Mouse (Mus musculus): ENCODE measurements around the gene Nebl. TPM values are rescaled to one million over a fixed set of nuclear protein-coding genes. Genes with fewer than 3 reads are reported as not detected.

Gene Nebl
- polyA plus RNA-seq, 1 experiment = 1.7 TPM

DNA sequence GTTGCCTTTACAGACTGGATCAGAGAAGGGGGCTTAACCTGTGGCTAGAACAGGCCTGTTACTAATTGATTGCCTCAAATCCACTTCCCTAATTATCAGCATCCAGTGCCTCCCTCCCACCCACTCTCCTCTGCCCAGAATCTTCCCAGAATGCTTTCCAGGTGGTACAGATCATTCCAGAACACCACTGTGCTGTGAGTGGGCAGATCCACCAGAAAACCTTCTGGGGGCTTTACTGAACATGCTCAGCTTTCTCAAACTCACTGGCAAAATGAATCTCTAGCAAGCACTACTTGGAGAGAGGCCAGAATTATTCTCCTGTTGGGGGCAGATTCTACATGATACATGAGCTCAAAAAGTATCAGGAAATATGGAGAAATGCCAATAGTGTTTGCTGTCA lies 277.6 kb downstream of the Nebl start:
- H3K36me3 ChIP-seq (ENCODE audit: control insufficient read depth, insufficient read depth, low read length) = no peaks in the 10 kb centered on the region
- no peak overlapping the region for H3K4me3 ChIP-seq (ENCODE audit: control insufficient read depth, low read depth, low read length)
- TF ChIP-seq CTCF (IDR thresholded peaks at IDR 0.05; ENCODE audit: control insufficient read depth, insufficient read depth, insufficient replicate concordance, low read depth, low read length) (no peak), POLR2A (IDR thresholded peaks at IDR 0.05; ENCODE audit: control insufficient read depth, low read depth, low read length) (no peak)
- no peak overlapping the region for H3K27ac ChIP-seq (ENCODE audit: control insufficient read depth, insufficient read depth, low read depth, low read length)
- H3K27me3 ChIP-seq (ENCODE audit: control insufficient read depth, insufficient read depth, low read length) = no peaks in the 10 kb centered on the region
- no peaks in the 10 kb centered on the region; the same call in 1 of the 2 replicates for H3K4me1 ChIP-seq (ENCODE audit: control insufficient read depth, insufficient read depth, low read length)

DNA sequence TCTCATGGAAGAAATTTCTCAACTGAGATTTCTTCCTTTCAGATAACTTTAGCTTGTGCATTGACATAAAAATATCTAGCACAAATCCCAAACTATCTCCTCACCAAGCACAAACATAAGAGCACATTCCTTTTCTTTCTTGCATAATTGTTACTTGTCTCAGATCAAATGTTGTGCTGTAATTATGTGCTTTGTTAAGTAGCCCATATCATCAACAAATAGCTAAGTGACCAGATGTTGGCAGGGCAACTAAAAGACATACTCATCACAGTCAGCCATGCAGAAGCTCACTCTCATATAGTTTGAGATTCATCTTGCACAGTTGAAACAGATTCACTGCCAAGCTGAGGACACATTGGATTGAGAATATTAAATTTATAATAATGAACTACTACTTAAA lies 282.9 kb downstream of the Nebl start:
- H3K27ac ChIP-seq (ENCODE audit: control insufficient read depth, insufficient read depth, low read depth, low read length) = no peak overlapping the region
- no peak for TF ChIP-seq POLR2A (IDR thresholded peaks at IDR 0.05; ENCODE audit: control insufficient read depth, low read depth, low read length)
- no peak for TF ChIP-seq CTCF (IDR thresholded peaks at IDR 0.05; ENCODE audit: control insufficient read depth, insufficient read depth, insufficient replicate concordance, low read depth, low read length)
- H3K27me3 ChIP-seq (ENCODE audit: control insufficient read depth, insufficient read depth, low read length) = no peaks in the 10 kb centered on the region
- no peak overlapping the region for H3K4me3 ChIP-seq (ENCODE audit: control insufficient read depth, low read depth, low read length)
- H3K36me3 ChIP-seq (ENCODE audit: control insufficient read depth, insufficient read depth, low read length) = no peaks in the 10 kb centered on the region
- no peaks in the 10 kb centered on the region for H3K4me1 ChIP-seq (ENCODE audit: control insufficient read depth, insufficient read depth, low read length)

GRCm38 (mm10) chr2:17443581-17443980 lies 287.7 kb downstream of the Nebl start:
- H3K27me3 ChIP-seq (ENCODE audit: control insufficient read depth, insufficient read depth, low read length) = no peaks in the 10 kb centered on the region
- TF ChIP-seq POLR2A (IDR thresholded peaks at IDR 0.05; ENCODE audit: control insufficient read depth, low read depth, low read length) (no peak), CTCF (IDR thresholded peaks at IDR 0.05; ENCODE audit: control insufficient read depth, insufficient read depth, insufficient replicate concordance, low read depth, low read length) (no peak)

GRCm38 (mm10) chr2:17438317-17438716 lies 292.9 kb downstream of the Nebl start:
- no peak for TF ChIP-seq CTCF (IDR thresholded peaks at IDR 0.05; ENCODE audit: control insufficient read depth, insufficient read depth, insufficient replicate concordance, low read depth, low read length)
- no peak for TF ChIP-seq POLR2A (IDR thresholded peaks at IDR 0.05; ENCODE audit: control insufficient read depth, low read depth, low read length)
- no peak overlapping the region for H3K27ac ChIP-seq (ENCODE audit: control insufficient read depth, insufficient read depth, low read depth, low read length)
- no peaks in the 10 kb centered on the region for H3K27me3 ChIP-seq (ENCODE audit: control insufficient read depth, insufficient read depth, low read length)
- H3K4me3 ChIP-seq (ENCODE audit: control insufficient read depth, low read depth, low read length) = no peak overlapping the region
- no peaks in the 10 kb centered on the region for H3K36me3 ChIP-seq (ENCODE audit: control insufficient read depth, insufficient read depth, low read length)
- no peaks in the 10 kb centered on the region for H3K4me1 ChIP-seq (ENCODE audit: control insufficient read depth, insufficient read depth, low read length)

More at GRCm38 (mm10) chr2:17443581-17443980, 287.7 kb downstream of the Nebl start:
- H3K4me1 ChIP-seq (ENCODE audit: control insufficient read depth, insufficient read depth, low read length) = no peaks in the 10 kb centered on the region
- no peak overlapping the region for H3K4me3 ChIP-seq (ENCODE audit: control insufficient read depth, low read depth, low read length)
- H3K27ac ChIP-seq (ENCODE audit: control insufficient read depth, insufficient read depth, low read depth, low read length) = no peak overlapping the region
- H3K36me3 ChIP-seq (ENCODE audit: control insufficient read depth, insufficient read depth, low read length) = no peaks in the 10 kb centered on the region

GRCm38 (mm10) chr2:17436739-17437440 lies 294.4 kb downstream of the Nebl start:
- Histone ChIP-seq H3K27me3 (ENCODE audit: control insufficient read depth, insufficient read depth, low read length) (no peaks in the 10 kb centered on the region), H3K27ac (ENCODE audit: control insufficient read depth, insufficient read depth, low read depth, low read length) (no peak overlapping the region), H3K4me3 (ENCODE audit: control insufficient read depth, low read depth, low read length) (no peak overlapping the region), H3K36me3 (ENCODE audit: control insufficient read depth, insufficient read depth, low read length) (no peaks in the 10 kb centered on the region), H3K4me1 (ENCODE audit: control insufficient read depth, insufficient read depth, low read length) (no peaks in the 10 kb centered on the region)
- TF ChIP-seq POLR2A (IDR thresholded peaks at IDR 0.05; ENCODE audit: control insufficient read depth, low read depth, low read length) = no peak
- no peak for TF ChIP-seq CTCF (IDR thresholded peaks at IDR 0.05; ENCODE audit: control insufficient read depth, insufficient read depth, insufficient replicate concordance, low read depth, low read length)

DNA sequence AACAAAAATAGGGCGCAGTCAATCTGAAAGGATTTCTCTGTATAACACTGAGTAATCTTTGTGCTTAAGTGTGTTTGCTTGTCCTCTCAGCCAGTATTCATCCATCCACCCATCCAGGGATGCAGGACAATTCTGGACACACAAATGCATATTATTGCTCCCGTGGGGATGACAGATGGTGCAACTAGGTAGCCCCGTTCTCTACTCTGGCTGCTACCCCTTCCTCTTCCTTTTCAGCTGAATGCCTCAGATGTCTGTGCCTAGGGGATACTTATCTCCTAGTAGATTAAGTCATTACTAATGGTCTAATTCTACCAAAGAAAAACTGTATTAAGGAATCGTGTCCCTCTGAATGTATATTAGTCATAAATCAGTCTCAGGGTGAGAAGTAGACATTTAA lies 296.0 kb downstream of the Nebl start:
- Histone ChIP-seq H3K4me3 (ENCODE audit: control insufficient read depth, low read depth, low read length) (no peak overlapping the region), H3K36me3 (ENCODE audit: control insufficient read depth, insufficient read depth, low read length) (no peaks in the 10 kb centered on the region)
- TF ChIP-seq POLR2A (IDR thresholded peaks at IDR 0.05; ENCODE audit: control insufficient read depth, low read depth, low read length) (no peak), CTCF (IDR thresholded peaks at IDR 0.05; ENCODE audit: control insufficient read depth, insufficient read depth, insufficient replicate concordance, low read depth, low read length) (no peak)

GRCm38 (mm10) chr2:17429028-17429427 lies 302.2 kb downstream of the Nebl start:
- H3K4me3 ChIP-seq (ENCODE audit: control insufficient read depth, low read depth, low read length) = no peak overlapping the region
- H3K4me1 ChIP-seq (ENCODE audit: control insufficient read depth, insufficient read depth, low read length) = no peaks in the 10 kb centered on the region
- H3K27ac ChIP-seq (ENCODE audit: control insufficient read depth, insufficient read depth, low read depth, low read length) = no peak overlapping the region
- H3K27me3 ChIP-seq (ENCODE audit: control insufficient read depth, insufficient read depth, low read length) = no peaks in the 10 kb centered on the region
- no peak for TF ChIP-seq POLR2A (IDR thresholded peaks at IDR 0.05; ENCODE audit: control insufficient read depth, low read depth, low read length)
- no peak for TF ChIP-seq CTCF (IDR thresholded peaks at IDR 0.05; ENCODE audit: control insufficient read depth, insufficient read depth, insufficient replicate concordance, low read depth, low read length)
- no peaks in the 10 kb centered on the region for H3K36me3 ChIP-seq (ENCODE audit: control insufficient read depth, insufficient read depth, low read length)

More for the DNA sequence above, 296.0 kb downstream of the Nebl start:
- Histone ChIP-seq H3K27me3 (ENCODE audit: control insufficient read depth, insufficient read depth, low read length) (no peaks in the 10 kb centered on the region), H3K4me1 (ENCODE audit: control insufficient read depth, insufficient read depth, low read length) (no peaks in the 10 kb centered on the region), H3K27ac (ENCODE audit: control insufficient read depth, insufficient read depth, low read depth, low read length) (no peak overlapping the region)
